Mouse (Mus musculus): Measurements from ENCODE around the gene Ywhag.

The Ywhag gene

GRCm38 (mm10) chr5:135910813-135911212 is 23.6 kb downstream of the Ywhag start:
- peak; percentile 93 for DNase-seq

- DNase-seq: peak; percentile 96
Observed at GRCm38 (mm10) chr5:135909646-135910045, 24.8 kb downstream of the Ywhag start.

- no peak for DNase-seq
Observed at GRCm38 (mm10) chr5:135908989-135909388, 25.4 kb downstream of the Ywhag start.

- DNase-seq: no peak
Observed at GRCm38 (mm10) chr5:135908185-135908584, 26.2 kb downstream of the Ywhag start.

GRCm38 (mm10) chr5:135907256-135907655 is 27.2 kb downstream of the Ywhag start:
- DNase-seq: peak; percentile 99

GRCm38 (mm10) chr5:135906846-135907245 is 27.6 kb downstream of the Ywhag start:
- DNase-seq: no peak

GRCm38 (mm10) chr5:135905320-135906225 is 28.8 kb downstream of the Ywhag start:
- no peak for DNase-seq

- no peak for DNase-seq
Observed at GRCm38 (mm10) chr5:135904259-135904658, 30.2 kb downstream of the Ywhag start.

GRCm38 (mm10) chr5:135903551-135904151 is 30.8 kb downstream of the Ywhag start:
- DNase-seq: peak; percentile 99

GRCm38 (mm10) chr5:135903058-135903457 is 31.4 kb downstream of the Ywhag start:
- no peak for DNase-seq

GRCm38 (mm10) chr5:135901354-135902095 is 32.9 kb downstream of the Ywhag start:
- DNase-seq: no peak

- no peak for DNase-seq
Observed at GRCm38 (mm10) chr5:135900701-135901100, 33.7 kb downstream of the Ywhag start.

GRCm38 (mm10) chr5:135899833-135900232 is 34.6 kb downstream of the Ywhag start:
- DNase-seq: no peak

- DNase-seq: no peak
Observed at GRCm38 (mm10) chr5:135898995-135899394, 35.4 kb downstream of the Ywhag start.

GRCm38 (mm10) chr5:135898028-135898427 is 36.4 kb downstream of the Ywhag start:
- DNase-seq: no peak

- peak; percentile 79 for DNase-seq
Observed at GRCm38 (mm10) chr5:135894958-135895357, 39.5 kb downstream of the Ywhag start.

GRCm38 (mm10) chr5:135892589-135893351 is 41.6 kb downstream of the Ywhag start:
- peak; percentile 90 for DNase-seq

- peak; percentile 87 for DNase-seq
Observed at GRCm38 (mm10) chr5:135890920-135891319, 43.5 kb downstream of the Ywhag start.

- DNase-seq: peak; percentile 85
Observed at GRCm38 (mm10) chr5:135890323-135890722, 44.1 kb downstream of the Ywhag start.

GRCm38 (mm10) chr5:135888405-135889215 is 45.8 kb downstream of the Ywhag start:
- DNase-seq: peak; percentile 97

- DNase-seq: peak; percentile 100
Observed at GRCm38 (mm10) chr5:135887675-135888102, 46.7 kb downstream of the Ywhag start, which contains the start of gene Hspb1. TSS of gene Hspb1 (plus strand) at chr5:135887919.

GRCm38 (mm10) chr5:135884641-135885040 is 49.8 kb downstream of the Ywhag start:
- no peak for DNase-seq
